Mouse (Mus musculus) brain, embryonic 14.5 days (tissue): ENCODE data around the gene Vcp.

Experiments
- CTCF ChIP-seq: fragments of 200-500 bp; IDR thresholded peaks from 2 replicates; pipeline ENCODE4 v1.5.1; 2012; ENCODE audit warnings: inconsistent platforms, mild to moderate bottlenecking, moderate library complexity, borderline replicate concordance; ENCODE audit not compliant: insufficient read depth, insufficient read length; ENCODE audit errors: extremely low read depth
- POLR2A ChIP-seq: fragments of 200-500 bp; IDR thresholded peaks from 2 replicates; pipeline ENCODE4 v1.6.1; 2012; ENCODE audit warnings: mild to moderate bottlenecking, inconsistent platforms, borderline replicate concordance; ENCODE audit not compliant: poor library complexity, insufficient read depth, insufficient read length, severe bottlenecking; ENCODE audit errors: extremely low read depth

GRCm38 (mm10) chr4:42945952-42946351 lies 54.4 kb downstream of the Vcp start:
- TF ChIP-seq POLR2A (no peak), CTCF (peak; percentile 63; the same call in 1 of the 2 replicates)
